Mouse (Mus musculus) liver, postnatal 0 days (tissue): ENCODE results near the gene Rhbdd2.

Source experiments
- CTCF ChIP-seq: sonication (generic); IDR thresholded peaks from 2 replicates; pipeline ENCODE4 v1.5.1; 2016; ENCODE audit warnings: antibody characterized with exemption, low read depth
- EP300 ChIP-seq: IDR thresholded peaks from 2 replicates; pipeline ENCODE4 v1.6.1; 2016; ENCODE audit warnings: antibody characterized with exemption, low read depth, mild to moderate bottlenecking

DNA sequence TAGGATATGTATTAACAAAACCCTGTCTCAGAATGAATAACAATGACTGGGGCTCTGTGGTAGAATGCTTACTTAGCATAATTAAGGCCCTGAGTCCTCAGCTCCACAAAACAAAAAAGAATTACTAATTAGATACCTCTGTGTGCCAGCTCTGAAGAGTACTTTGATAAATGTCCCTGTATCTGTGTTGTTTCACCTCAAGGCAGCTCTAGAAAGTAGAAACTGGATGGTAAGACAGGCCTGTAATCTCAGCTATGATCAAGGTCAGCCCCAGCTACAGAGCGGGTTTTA, 11.1 kb downstream of the Rhbdd2 start:
- TF ChIP-seq CTCF: no peak
- no peak for TF ChIP-seq EP300
